Mouse (Mus musculus): ENCODE measurements around the gene Zfp512b. TPM values are rescaled to one million over a fixed set of nuclear protein-coding genes. Genes with fewer than 3 reads are reported as not detected.

Gene Zfp512b
- polyA plus RNA-seq, 1 experiment, result 9.8 TPM

- TF ChIP-seq MAX (IDR thresholded peaks at IDR 0.05) (no peak), USF1 (IDR thresholded peaks at IDR 0.05; ENCODE audit: low read depth) (no peak), CEBPB (IDR thresholded peaks at IDR 0.05; ENCODE audit: low read depth) (no peak), FOSL1 (IDR thresholded peaks at IDR 0.05; ENCODE audit: insufficient read depth, low read length, poor library complexity, severe bottlenecking) (no peak), MYOG (IDR thresholded peaks at IDR 0.05; ENCODE audit: control insufficient read depth, extremely low read depth, insufficient read length) (no peak)
- Histone ChIP-seq H3ac (ENCODE audit: control insufficient read depth, insufficient read length, low read depth) (no peak overlapping the region), H3K4me3 (ENCODE audit: insufficient read depth, poor library complexity, severe bottlenecking) (no peak overlapping the region), H3K79me2 (ENCODE audit: control insufficient read depth, insufficient read depth) (peaks cover 7% of the 10 kb centered on the region), H3K27me3 (ENCODE audit: control insufficient read depth, insufficient read depth, insufficient read length) (no peaks in the 10 kb centered on the region), H3K79me3 (ENCODE audit: low read depth) (no peaks in the 10 kb centered on the region), H3K36me3 (ENCODE audit: control insufficient read depth, insufficient read depth) (no peaks in the 10 kb centered on the region)
Measured at GRCm38 (mm10) chr2:181574921-181575545, 17.6 kb downstream of the Zfp512b start.

GRCm38 (mm10) chr2:181573961-181574360 is 18.6 kb downstream of the Zfp512b start:
- Histone ChIP-seq H3K79me2 (ENCODE audit: control insufficient read depth, insufficient read depth) (no peaks in the 10 kb centered on the region), H3K27me3 (ENCODE audit: control insufficient read depth, insufficient read depth, insufficient read length) (no peaks in the 10 kb centered on the region), H3K4me3 (ENCODE audit: insufficient read depth, poor library complexity, severe bottlenecking) (no peak overlapping the region), H3K79me3 (ENCODE audit: low read depth) (no peaks in the 10 kb centered on the region), H3ac (ENCODE audit: control insufficient read depth, insufficient read length, low read depth) (no peak overlapping the region), H3K36me3 (ENCODE audit: control insufficient read depth, insufficient read depth) (no peaks in the 10 kb centered on the region)
- no peak for TF ChIP-seq MYOG (IDR thresholded peaks at IDR 0.05; ENCODE audit: control insufficient read depth, extremely low read depth, insufficient read length)
- TF ChIP-seq CEBPB (IDR thresholded peaks at IDR 0.05; ENCODE audit: low read depth), result no peak
- no peak for TF ChIP-seq CTCF (IDR thresholded peaks at IDR 0.05; ENCODE audit: control insufficient read depth, insufficient read depth, insufficient read length)
- TF ChIP-seq MYOD1 (IDR thresholded peaks at IDR 0.05; ENCODE audit: control insufficient read depth, insufficient read length, low read depth), result no peak

- H3ac ChIP-seq (ENCODE audit: control insufficient read depth, insufficient read length, low read depth), result no peak overlapping the region
- no peaks in the 10 kb centered on the region for H3K79me3 ChIP-seq (ENCODE audit: low read depth)
- H3K79me2 ChIP-seq (ENCODE audit: control insufficient read depth, insufficient read depth), result no peaks in the 10 kb centered on the region
- no peak overlapping the region for H3K4me3 ChIP-seq (ENCODE audit: insufficient read depth, poor library complexity, severe bottlenecking)
- no peaks in the 10 kb centered on the region for H3K36me3 ChIP-seq (ENCODE audit: control insufficient read depth, insufficient read depth)
- TF ChIP-seq MYOD1 (IDR thresholded peaks at IDR 0.05; ENCODE audit: control insufficient read depth, insufficient read length, low read depth), result no peak
- H3K27me3 ChIP-seq (ENCODE audit: control insufficient read depth, insufficient read depth, insufficient read length), result no peaks in the 10 kb centered on the region
Measured at GRCm38 (mm10) chr2:181572921-181573920, 19.4 kb downstream of the Zfp512b start.

GRCm38 (mm10) chr2:181571941-181572670 is 20.5 kb downstream of the Zfp512b start:
- Histone ChIP-seq H3ac (ENCODE audit: control insufficient read depth, insufficient read length, low read depth) (no peak overlapping the region), H3K27me3 (ENCODE audit: control insufficient read depth, insufficient read depth, insufficient read length) (no peaks in the 10 kb centered on the region), H3K79me2 (ENCODE audit: control insufficient read depth, insufficient read depth) (no peaks in the 10 kb centered on the region), H3K79me3 (ENCODE audit: low read depth) (no peaks in the 10 kb centered on the region), H3K36me3 (ENCODE audit: control insufficient read depth, insufficient read depth) (no peaks in the 10 kb centered on the region), H3K4me3 (ENCODE audit: insufficient read depth, poor library complexity, severe bottlenecking) (no peak overlapping the region)
- TF ChIP-seq FOSL1 (IDR thresholded peaks at IDR 0.05; ENCODE audit: insufficient read depth, low read length, poor library complexity, severe bottlenecking), result no peak

- Histone ChIP-seq H3K36me3 (ENCODE audit: control insufficient read depth, insufficient read depth) (no peaks in the 10 kb centered on the region), H3K4me3 (ENCODE audit: insufficient read depth, poor library complexity, severe bottlenecking) (no peak overlapping the region), H3K79me3 (ENCODE audit: low read depth) (no peaks in the 10 kb centered on the region), H3K27me3 (ENCODE audit: control insufficient read depth, insufficient read depth, insufficient read length) (no peaks in the 10 kb centered on the region), H3ac (ENCODE audit: control insufficient read depth, insufficient read length, low read depth) (no peak overlapping the region), H3K79me2 (ENCODE audit: control insufficient read depth, insufficient read depth) (no peaks in the 10 kb centered on the region)
- TF ChIP-seq CTCF (IDR thresholded peaks at IDR 0.05; ENCODE audit: control insufficient read depth, insufficient read depth, insufficient read length) (no peak), FOSL1 (IDR thresholded peaks at IDR 0.05; ENCODE audit: insufficient read depth, low read length, poor library complexity, severe bottlenecking) (no peak), MYOG (IDR thresholded peaks at IDR 0.05; ENCODE audit: control insufficient read depth, extremely low read depth, insufficient read length) (no peak), MAX (IDR thresholded peaks at IDR 0.05) (no peak), USF1 (IDR thresholded peaks at IDR 0.05; ENCODE audit: low read depth) (no peak), MYOD1 (IDR thresholded peaks at IDR 0.05; ENCODE audit: control insufficient read depth, insufficient read length, low read depth) (no peak), CEBPB (IDR thresholded peaks at IDR 0.05; ENCODE audit: low read depth) (no peak)
Measured at GRCm38 (mm10) chr2:181570921-181571595, 21.5 kb downstream of the Zfp512b start.
